Mouse (Mus musculus) embryonic facial prominence, embryonic 10.5 days (tissue): Measurements from ENCODE around the gene Slc36a2. TPM values are rescaled to one million over a fixed set of nuclear protein-coding genes. Genes with fewer than 3 reads are reported as not detected.
"Not testable (repeated sequence)": the region's sequence is repeated elsewhere in the genome, so short reads cannot be mapped to it uniquely, and the experiment has no call there.

Source experiments
- DNase-seq: peaks from one replicate; pipeline ENCODE4 v3.0.0-alpha.2; 2017; ENCODE audit warnings: low spot score
- H3K27ac ChIP-seq: fragments of 300-500 bp; sonication (generic); replicated peaks from 2 replicates; pipeline ENCODE4 v1.5.1; 2016; ENCODE audit warnings: mild to moderate bottlenecking
- H3K27me3 ChIP-seq: fragments of 300-500 bp; sonication (generic); replicated peaks from 2 replicates; pipeline ENCODE4 v1.6.1; 2016; ENCODE audit warnings: low read depth, mild to moderate bottlenecking; ENCODE audit not compliant: poor library complexity, severe bottlenecking
- H3K36me3 ChIP-seq: fragments of 300-500 bp; sonication (generic); replicated peaks from 2 replicates; pipeline ENCODE4 v1.6.1; 2016; ENCODE audit warnings: mild to moderate bottlenecking, moderate library complexity
- H3K4me1 ChIP-seq: fragments of 300-500 bp; sonication (generic); 2 replicates; pipeline ENCODE4 v1.6.1; 2016
- H3K4me3 ChIP-seq: fragments of 300-500 bp; sonication (generic); 2 replicates; pipeline ENCODE4 v1.5.1; 2016; ENCODE audit warnings: mild to moderate bottlenecking, moderate library complexity
- H3K9me3 ChIP-seq: fragments of 300-500 bp; sonication (generic); 2 replicates; pipeline ENCODE4 v1.6.1; 2016; ENCODE audit warnings: mild to moderate bottlenecking
- WGBS: fragments of 180-500 bp; shearing (Covaris S2); methylation state at CpG from one replicate; pipeline ENCODE4 v1.1.7; 2016; 5-methylcytosine and 5-hydroxymethylcytosine counted together
- polyA plus RNA-seq: library from polyadenylated mRNA; unstranded; fragments of >200 nt; fragmentation: Nextera tagmentation; extraction: Ambion mirVana; gene quantifications from 2 replicates; pipeline ENCODE4 v1.2.1, GENCODE M21; 2016

Gene Slc36a2
- polyA plus RNA-seq, 1 experiment from 2014 or later = 0.96 TPM

DNA sequence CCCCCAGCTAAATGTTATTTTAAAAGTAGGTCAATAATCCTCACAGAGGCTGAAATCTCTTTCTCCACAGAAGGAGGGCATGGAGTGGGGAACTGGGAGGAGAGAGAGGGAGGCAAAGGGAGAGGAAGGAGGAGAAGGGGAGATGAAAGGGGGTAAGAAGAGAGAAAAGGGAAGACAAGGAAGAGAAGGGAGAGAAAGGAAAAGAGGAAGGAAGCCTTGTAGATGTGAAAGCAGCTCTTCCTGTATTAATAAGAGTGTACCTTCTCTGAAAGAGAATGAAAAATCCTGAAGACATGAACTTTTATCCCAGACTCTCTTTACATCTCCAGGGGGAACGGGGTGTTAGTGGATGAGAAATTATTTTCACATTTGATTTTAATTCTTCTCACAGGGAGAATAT, 63.4 kb downstream of the Slc36a2 start:
- Histone ChIP-seq H3K27ac (no peak overlapping the region), H3K9me3 (no peaks in the 10 kb centered on the region), H3K27me3 (no peaks in the 10 kb centered on the region), H3K4me1 (peaks cover 4% of the 10 kb centered on the region; the same call in 1 of the 2 replicates), H3K36me3 (no peaks in the 10 kb centered on the region), H3K4me3 (no peak overlapping the region)
- no peak for DNase-seq
- WGBS = 83% methylated on average over 1 of the region's 1 CpGs

DNA sequence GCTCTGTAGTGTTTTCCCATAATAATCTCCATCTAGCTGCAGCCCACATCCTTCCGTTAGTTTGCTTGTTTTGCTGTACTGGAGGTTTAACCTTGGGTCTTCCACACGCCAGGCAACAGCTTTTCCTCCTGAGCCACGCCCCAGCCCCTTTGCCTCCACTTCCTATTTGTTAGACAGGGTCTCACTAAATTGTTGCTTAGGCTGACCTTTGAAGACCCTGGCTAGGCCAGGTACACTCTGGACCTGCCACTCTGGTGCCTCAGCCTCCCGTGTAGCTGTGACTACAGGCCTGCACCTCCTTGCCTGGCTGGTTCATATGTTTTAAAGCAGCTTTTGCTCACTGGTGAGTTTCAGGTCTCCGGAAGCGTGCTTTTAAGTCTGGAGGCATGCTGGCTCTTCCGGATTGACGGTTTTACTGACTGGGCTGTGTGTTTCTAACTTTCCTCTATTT, 64.0 kb downstream of the Slc36a2 start:
- no peaks in the 10 kb centered on the region for H3K36me3 ChIP-seq
- peaks cover 4% of the 10 kb centered on the region; the same call in 1 of the 2 replicates for H3K4me1 ChIP-seq
- no peak for DNase-seq
- no peaks in the 10 kb centered on the region for H3K27me3 ChIP-seq
- no peaks in the 10 kb centered on the region for H3K9me3 ChIP-seq
- WGBS = 78% methylated on average over 8 of the region's 8 CpGs
- no peak overlapping the region for H3K4me3 ChIP-seq
- no peak overlapping the region for H3K27ac ChIP-seq

DNA sequence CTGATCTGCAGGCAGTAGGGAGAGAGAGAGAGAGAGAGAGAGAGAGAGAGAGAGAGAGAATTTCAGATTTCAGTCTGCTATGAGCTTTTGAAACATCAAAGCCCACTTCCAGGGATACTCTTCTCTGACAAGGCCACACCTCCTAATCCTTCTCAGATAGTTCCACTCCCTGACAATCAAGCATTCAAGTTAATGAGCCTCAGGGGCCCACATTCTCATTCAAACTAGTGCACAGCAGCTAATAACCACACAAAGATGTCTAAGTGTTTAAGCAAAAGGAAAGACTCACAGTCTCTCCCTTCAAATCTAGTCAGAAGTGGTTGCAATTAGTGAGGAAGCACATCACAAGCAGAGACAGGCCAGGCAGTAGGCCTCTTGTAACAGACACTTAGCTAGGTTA, 64.6 kb downstream of the Slc36a2 start:
- Histone ChIP-seq H3K4me1 (peaks cover 4% of the 10 kb centered on the region; the same call in 1 of the 2 replicates), H3K27ac (no peak overlapping the region), H3K4me3 (no peak overlapping the region), H3K27me3 (no peaks in the 10 kb centered on the region), H3K36me3 (no peaks in the 10 kb centered on the region), H3K9me3 (no peaks in the 10 kb centered on the region)
- DNase-seq = no peak

DNA sequence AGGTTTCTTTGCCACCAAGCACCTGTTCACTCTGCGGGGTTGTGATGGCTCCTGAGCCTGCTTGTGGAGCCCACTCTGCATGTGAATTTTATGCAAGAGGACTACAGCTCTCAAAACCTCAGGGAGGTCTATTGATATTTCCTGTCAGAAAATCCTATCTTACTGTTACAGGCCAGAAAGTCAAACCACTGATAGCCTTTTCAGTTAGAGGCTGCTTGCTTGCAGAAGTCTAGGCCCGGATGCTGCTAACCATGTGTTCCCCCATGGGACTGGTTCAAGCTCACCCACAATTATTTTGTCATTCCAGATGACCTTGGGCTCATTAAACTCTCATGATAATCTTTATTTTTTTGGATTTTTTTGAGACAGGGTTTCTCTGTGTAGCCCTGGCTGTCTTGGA, 67.8 kb downstream of the Slc36a2 start:
- no peak for DNase-seq
- Histone ChIP-seq H3K4me3 (no peak overlapping the region), H3K36me3 (no peaks in the 10 kb centered on the region), H3K4me1 (peaks cover 17% of the 10 kb centered on the region), H3K9me3 (no peaks in the 10 kb centered on the region), H3K27ac (no peak overlapping the region), H3K27me3 (no peaks in the 10 kb centered on the region)
- WGBS = 83% methylated on average over 2 of the region's 2 CpGs

DNA sequence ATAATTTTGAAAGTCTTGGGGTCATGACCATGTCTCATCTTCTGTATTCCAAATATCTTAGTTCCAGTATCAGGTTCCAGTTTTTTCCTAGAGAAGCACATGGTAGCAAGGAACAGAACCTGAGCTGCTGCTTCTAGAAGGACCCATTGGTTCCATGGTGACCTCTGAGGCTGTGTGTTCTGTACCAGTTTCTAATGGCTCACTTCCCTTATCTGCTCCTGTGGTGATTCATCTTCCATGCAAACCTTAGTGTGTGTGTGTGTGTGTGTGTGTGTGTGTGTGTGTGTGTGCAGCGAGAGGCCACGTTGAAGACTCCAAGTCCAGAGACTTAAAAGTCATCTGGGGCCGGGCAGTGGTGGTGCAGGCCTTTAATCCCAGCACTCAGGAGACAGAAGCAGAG, 68.9 kb downstream of the Slc36a2 start:
- no peaks in the 10 kb centered on the region for H3K36me3 ChIP-seq
- H3K4me1 ChIP-seq = peaks cover 17% of the 10 kb centered on the region
- H3K27ac ChIP-seq = no peak overlapping the region
- no peak for DNase-seq
- no peaks in the 10 kb centered on the region for H3K27me3 ChIP-seq
- H3K4me3 ChIP-seq = no peak overlapping the region
- 96% methylated on average over 3 of the region's 3 CpGs for WGBS
- no peaks in the 10 kb centered on the region for H3K9me3 ChIP-seq

GRCm38 (mm10) chr11:55114291-55114690, 70.6 kb downstream of the Slc36a2 start:
- 77% methylated on average over 2 of the region's 2 CpGs for WGBS
- H3K27ac ChIP-seq = no peak overlapping the region
- H3K4me3 ChIP-seq = no peak overlapping the region
- H3K9me3 ChIP-seq = no peaks in the 10 kb centered on the region
- DNase-seq = no peak
- no peaks in the 10 kb centered on the region for H3K36me3 ChIP-seq
- no peaks in the 10 kb centered on the region for H3K27me3 ChIP-seq
- peaks cover 12% of the 10 kb centered on the region for H3K4me1 ChIP-seq

GRCm38 (mm10) chr11:55113861-55114250, 71.0 kb downstream of the Slc36a2 start:
- not testable (repeated sequence) for H3K4me3 ChIP-seq, H3K36me3 ChIP-seq, H3K9me3 ChIP-seq, H3K27ac ChIP-seq, H3K27me3 ChIP-seq
- 42% methylated on average over 4 of the region's 4 CpGs for WGBS
- peaks cover 12% of the 10 kb centered on the region for H3K4me1 ChIP-seq
- DNase-seq = peak; percentile 23

DNA sequence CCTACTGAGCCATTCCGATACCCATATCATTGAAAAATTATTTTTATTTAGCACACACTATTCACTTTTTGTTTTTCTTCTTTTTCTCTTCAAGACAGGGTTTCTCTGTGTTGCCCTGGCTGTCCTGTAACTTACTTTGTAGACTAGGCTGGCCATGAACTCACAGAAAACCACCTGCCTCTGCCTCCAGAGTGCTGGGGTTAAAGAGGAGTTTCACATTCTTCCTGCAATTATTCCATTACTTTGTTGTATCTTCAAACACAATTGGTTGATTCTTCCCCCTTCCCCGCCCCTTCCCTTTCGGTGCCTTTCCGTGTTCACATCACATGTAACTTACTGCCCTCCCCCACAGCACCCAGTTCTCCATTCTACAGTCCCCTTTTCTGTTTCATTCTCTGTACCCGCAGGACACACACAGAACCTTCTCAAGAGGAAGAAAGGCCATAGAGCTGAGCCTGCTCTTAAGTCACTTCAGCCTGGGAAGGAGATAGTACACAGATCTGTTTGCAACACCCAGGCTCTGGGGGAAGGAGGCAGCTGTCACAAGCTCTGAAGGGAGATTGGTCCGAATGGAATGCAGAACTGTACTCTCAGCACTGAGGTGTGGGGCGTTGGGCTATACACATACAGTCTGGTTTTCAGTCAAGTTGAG, 71.5 kb downstream of the Slc36a2 start:
- no peaks in the 10 kb centered on the region for H3K36me3 ChIP-seq
- no peak overlapping the region for H3K27ac ChIP-seq
- no peak overlapping the region for H3K4me3 ChIP-seq
- no peak for DNase-seq
- WGBS = 72% methylated on average over 7 of the region's 7 CpGs
- peaks cover 12% of the 10 kb centered on the region for H3K4me1 ChIP-seq
- H3K9me3 ChIP-seq = no peaks in the 10 kb centered on the region
- no peaks in the 10 kb centered on the region for H3K27me3 ChIP-seq

DNA sequence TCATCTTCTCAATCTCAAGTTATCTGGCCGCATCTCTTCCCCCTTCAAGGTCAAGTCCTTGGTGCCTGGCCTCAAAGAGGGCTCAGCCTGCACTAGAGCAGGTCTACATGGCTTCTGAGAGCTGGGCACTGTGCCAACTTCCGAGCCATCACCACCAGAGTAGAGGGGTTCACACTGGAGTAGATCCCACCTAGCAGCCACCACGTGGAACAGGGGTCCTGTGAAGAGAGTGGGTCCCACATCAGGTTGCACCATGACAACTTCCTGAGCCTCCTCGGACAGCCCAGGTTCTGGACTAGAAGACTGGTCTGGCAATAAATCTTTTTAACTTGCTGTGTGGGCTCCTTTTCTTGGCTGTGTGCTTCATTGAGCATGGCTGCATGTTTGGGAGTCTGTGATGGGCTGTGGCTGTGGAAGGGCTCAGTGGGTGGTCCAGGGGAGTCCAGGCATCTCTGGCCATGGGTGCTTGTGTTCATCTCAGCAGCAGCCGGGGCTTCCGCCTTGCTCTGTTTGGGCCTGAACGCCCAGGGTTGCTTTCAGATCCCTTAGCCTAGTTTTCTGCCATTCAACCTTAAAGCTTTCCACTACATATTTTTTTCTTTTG, 74.2 kb downstream of the Slc36a2 start:
- Histone ChIP-seq H3K27ac (no peak overlapping the region), H3K27me3 (no peaks in the 10 kb centered on the region), H3K36me3 (no peaks in the 10 kb centered on the region), H3K9me3 (no peaks in the 10 kb centered on the region), H3K4me1 (peaks cover 12% of the 10 kb centered on the region), H3K4me3 (no peak overlapping the region)
- 84% methylated on average over 7 of the region's 7 CpGs for WGBS
- DNase-seq = no peak

DNA sequence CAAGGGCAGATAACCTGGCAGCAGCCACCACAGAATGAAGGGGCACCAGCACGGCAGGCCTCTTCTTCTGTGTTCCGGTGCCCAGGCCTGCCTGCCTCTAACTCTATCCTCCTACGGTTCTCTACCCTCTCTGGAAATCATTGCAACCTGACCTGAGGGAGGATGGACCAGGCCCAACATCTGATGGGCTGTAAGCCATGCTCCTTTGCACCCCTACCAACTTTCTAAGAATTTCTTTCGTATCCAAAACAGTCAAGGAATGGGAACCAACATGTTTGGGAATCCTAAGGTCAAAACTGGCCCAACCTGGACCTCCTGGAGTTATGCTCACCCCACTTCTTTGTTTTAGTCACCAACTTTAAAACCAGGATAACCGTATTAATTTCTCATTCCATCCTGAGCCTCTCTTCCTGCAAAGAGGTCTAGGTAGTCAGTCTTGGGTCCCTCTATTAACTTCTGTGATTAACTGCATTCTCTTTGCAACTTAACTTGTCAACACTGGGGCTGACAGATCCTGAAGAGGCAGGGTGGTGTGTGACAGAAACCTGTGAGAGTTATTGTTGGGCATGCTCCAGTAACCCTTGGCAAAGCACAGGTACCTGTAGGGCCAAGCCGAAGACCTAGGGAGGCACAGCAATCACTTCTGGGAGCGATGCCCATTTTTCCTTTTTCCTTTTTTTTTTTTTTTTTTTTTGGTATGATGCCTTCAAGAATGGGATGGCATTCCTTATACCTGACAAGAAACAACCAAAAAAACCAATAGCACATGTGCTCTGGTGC, 75.2 kb downstream of the Slc36a2 start:
- Histone ChIP-seq H3K27me3 (no peaks in the 10 kb centered on the region), H3K36me3 (no peaks in the 10 kb centered on the region), H3K4me1 (peaks cover 12% of the 10 kb centered on the region), H3K27ac (no peak overlapping the region), H3K9me3 (no peaks in the 10 kb centered on the region), H3K4me3 (no peak overlapping the region)
- WGBS = 88% methylated on average over 7 of the region's 7 CpGs
- DNase-seq = no peak
